Mouse (Mus musculus) fat pad, adult 2 months (tissue): ENCODE results near the gene Rbm4b.
"Not testable (repeated sequence)": the region's sequence is repeated elsewhere in the genome, so short reads cannot be mapped to it uniquely, and the experiment has no call there.

Experiments used
- DNase-seq: peaks from one replicate; pipeline ENCODE4 v3.0.0-alpha.2; 2011; ENCODE audit warnings: low read depth, low spot score; ENCODE audit errors: extremely low read depth

The Rbm4b gene

GRCm38 (mm10) chr19:4744026-4744425 is 12.3 kb upstream of the Rbm4b start:
- no peak for DNase-seq

GRCm38 (mm10) chr19:4745057-4745456 is 11.2 kb upstream of the Rbm4b start:
- no peak for DNase-seq

GRCm38 (mm10) chr19:4745681-4746080 is 10.6 kb upstream of the Rbm4b start:
- DNase-seq: no peak

GRCm38 (mm10) chr19:4746611-4747010 is 9.7 kb upstream of the Rbm4b start:
- DNase-seq: no peak

- no peak for DNase-seq
These were observed 8.5 kb upstream of the Rbm4b start for GRCm38 (mm10) chr19:4747631-4748312.

GRCm38 (mm10) chr19:4748493-4748892 is 7.8 kb upstream of the Rbm4b start:
- no peak for DNase-seq

GRCm38 (mm10) chr19:4749975-4750374 is 6.3 kb upstream of the Rbm4b start:
- DNase-seq: no peak

- no peak for DNase-seq
These were observed 618 bp upstream of the Rbm4b start for GRCm38 (mm10) chr19:4755565-4756192.

GRCm38 (mm10) chr19:4756921-4757320 is 624 bp downstream of the Rbm4b start:
- no peak for DNase-seq

GRCm38 (mm10) chr19:4760544-4760943 is 4.2 kb downstream of the Rbm4b start:
- DNase-seq: not testable (repeated sequence)

- DNase-seq: no peak
These were observed 6.6 kb downstream of the Rbm4b start for GRCm38 (mm10) chr19:4762876-4763275.

GRCm38 (mm10) chr19:4767507-4768148 is 11.3 kb downstream of the Rbm4b start:
- DNase-seq: no peak

- no peak for DNase-seq
These were observed 16.5 kb downstream of the Rbm4b start for GRCm38 (mm10) chr19:4772785-4773184.

- no peak for DNase-seq
These were observed 26.6 kb downstream of the Rbm4b start for GRCm38 (mm10) chr19:4782891-4783290.

- no peak for DNase-seq
These were observed 28.9 kb downstream of the Rbm4b start for GRCm38 (mm10) chr19:4785206-4785605.

GRCm38 (mm10) chr19:4786313-4786712 is 30.0 kb downstream of the Rbm4b start:
- peak; percentile 50 for DNase-seq

GRCm38 (mm10) chr19:4793281-4793830 is 37.1 kb downstream of the Rbm4b start:
- no peak for DNase-seq

- DNase-seq: peak; percentile 97
These were observed 37.6 kb downstream of the Rbm4b start, which contains the start of gene Rbm4 for GRCm38 (mm10) chr19:4793831-4794422. Gene Rbm4, minus strand, starts transcription at chr19:4793901.

GRCm38 (mm10) chr19:4795929-4796328 is 39.6 kb downstream of the Rbm4b start:
- no peak for DNase-seq

GRCm38 (mm10) chr19:4797846-4798245 is 41.5 kb downstream of the Rbm4b start:
- DNase-seq: no peak

GRCm38 (mm10) chr19:4799083-4799482 is 42.8 kb downstream of the Rbm4b start:
- no peak for DNase-seq
